Mouse (Mus musculus) lung, postnatal 0 days (tissue): Measurements from ENCODE around the gene Spint2. TPM values are rescaled to one million over a fixed set of nuclear protein-coding genes. Genes with fewer than 3 reads are reported as not detected.

Experiments
- ATAC-seq: fragments of 200-750 bp; cut with Nextera tagmentation; 2 replicates; pipeline ENCODE4 v1.8.0; 2017; ENCODE audit warnings: moderate library complexity
- DNase-seq: peaks from one replicate; pipeline ENCODE4 v3.0.0-alpha.2; 2016; ENCODE audit warnings: low spot score
- H3K27ac ChIP-seq: fragments of 300-500 bp; sonication (generic); 2 replicates; pipeline ENCODE4 v1.5.1; 2014; ENCODE audit warnings: antibody characterized with exemption, mild to moderate bottlenecking, low read length, mixed read lengths
- H3K27me3 ChIP-seq: fragments of 300-500 bp; sonication (generic); replicated peaks from 2 replicates; pipeline ENCODE4 v1.6.1; 2014; ENCODE audit warnings: low read length, mixed read lengths; ENCODE audit not compliant: insufficient read depth
- H3K36me3 ChIP-seq: fragments of 300-500 bp; sonication (generic); 2 replicates; pipeline ENCODE4 v1.6.1; 2014; ENCODE audit warnings: low read length, mixed read lengths; ENCODE audit not compliant: insufficient read depth
- H3K4me1 ChIP-seq: fragments of 300-500 bp; sonication (generic); 2 replicates; pipeline ENCODE4 v1.6.1; 2014; ENCODE audit warnings: antibody characterized with exemption, low read depth, low read length, mixed read lengths; ENCODE audit not compliant: insufficient read depth
- H3K4me2 ChIP-seq: fragments of 300-500 bp; sonication (generic); replicated peaks from 2 replicates; pipeline ENCODE4 v1.6.1; 2014; ENCODE audit warnings: low read depth, mild to moderate bottlenecking, low read length, moderate library complexity, mixed read lengths
- H3K4me3 ChIP-seq: fragments of 300-500 bp; sonication (generic); 2 replicates; pipeline ENCODE4 v1.5.1; 2014; ENCODE audit warnings: low read depth, low read length
- H3K9ac ChIP-seq: fragments of 300-500 bp; sonication (generic); replicated peaks from 2 replicates; pipeline ENCODE4 v1.6.1; 2014; ENCODE audit warnings: low read depth, mild to moderate bottlenecking
- H3K9me3 ChIP-seq: fragments of 300-500 bp; sonication (generic); 2 replicates; pipeline ENCODE4 v1.6.1; 2016; ENCODE audit warnings: low read length, mixed read lengths
- CTCF ChIP-seq: IDR thresholded peaks from 2 replicates; pipeline ENCODE4 v1.5.1; 2016; ENCODE audit warnings: antibody characterized with exemption, mild to moderate bottlenecking
- EP300 ChIP-seq: IDR thresholded peaks from 2 replicates; pipeline ENCODE4 v1.6.1; 2016; ENCODE audit warnings: antibody characterized with exemption, mild to moderate bottlenecking, control low read depth
- WGBS: fragments of 180-500 bp; shearing (Covaris S2); extraction: QIAGEN DNeasy Blood & Tissue Kit; methylation state at CpG from one replicate; pipeline ENCODE4 v1.1.7; 2014; 5-methylcytosine and 5-hydroxymethylcytosine counted together
- polyA plus RNA-seq: library from polyadenylated mRNA; unstranded; fragments of >200 nt; fragmentation: Nextera tagmentation; extraction: Ambion mirVana; gene quantifications from 2 replicates; pipeline ENCODE4 v1.2.1, GENCODE M21; 2015

The Spint2 gene
- polyA plus RNA-seq, 1 experiment from 2014 or later = 429 TPM

DNA sequence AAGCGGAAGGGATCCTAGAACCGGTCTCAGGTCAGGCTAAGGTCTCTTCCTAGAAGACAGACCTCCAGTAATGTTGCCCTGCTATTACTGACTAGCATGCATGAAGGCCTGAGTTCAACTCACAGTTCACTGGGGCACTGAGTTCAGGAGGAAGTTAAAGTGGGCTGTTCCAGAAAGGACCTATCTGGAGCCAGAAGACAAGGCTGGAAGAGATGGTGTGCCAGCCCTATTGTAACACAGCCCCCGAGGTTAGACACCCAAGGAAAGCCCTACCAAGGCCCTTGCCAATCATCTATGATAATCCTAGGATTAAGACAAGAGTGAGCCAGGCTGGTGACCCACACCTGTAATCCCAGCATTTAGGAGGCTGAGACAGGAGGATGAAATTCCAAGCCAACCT is 50.2 kb downstream of the Spint2 start:
- H3K4me2 ChIP-seq = peak overlapping the region; percentile 95
- H3K36me3 ChIP-seq = no peaks in the 10 kb centered on the region
- H3K4me3 ChIP-seq = peak overlapping the region; percentile 61
- ATAC-seq = no peak
- DNase-seq = no peak
- no peaks in the 10 kb centered on the region for H3K4me1 ChIP-seq
- WGBS = 56% methylated on average over 3 of the region's 3 CpGs
- H3K27ac ChIP-seq = peak overlapping the region; percentile 79; the same call in 1 of the 2 replicates
- H3K27me3 ChIP-seq = no peaks in the 10 kb centered on the region
- H3K9me3 ChIP-seq = no peaks in the 10 kb centered on the region
- no peak for TF ChIP-seq CTCF
- no peak for TF ChIP-seq EP300
- H3K9ac ChIP-seq = no peak overlapping the region; the same call in 1 of the 2 replicates

DNA sequence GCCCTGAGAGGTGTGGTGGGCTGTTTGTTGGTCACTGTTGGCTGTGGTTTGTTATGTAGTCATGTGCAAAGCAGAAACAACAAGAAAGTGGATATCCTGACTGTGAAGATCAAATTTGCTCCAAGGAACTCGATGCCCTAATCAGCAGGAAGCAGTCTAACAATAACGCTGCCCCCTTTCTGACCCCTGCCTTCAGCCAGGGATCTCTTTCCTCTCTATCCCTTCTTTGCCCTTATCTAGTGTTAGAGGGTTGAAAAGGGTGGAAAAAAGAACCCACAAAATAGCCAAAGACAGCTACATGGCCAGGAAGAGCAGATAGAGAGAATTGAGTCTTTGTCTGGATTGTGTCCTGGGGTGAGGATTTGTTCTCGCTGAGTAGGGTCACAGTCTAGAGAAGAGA is 51.2 kb downstream of the Spint2 start:
- WGBS = 42% methylated on average over 3 of the region's 3 CpGs
- H3K4me3 ChIP-seq = no peak overlapping the region
- DNase-seq = no peak
- peak overlapping the region; percentile 12; the same call in 1 of the 2 replicates for H3K4me2 ChIP-seq
- H3K36me3 ChIP-seq = no peaks in the 10 kb centered on the region
- H3K9me3 ChIP-seq = no peaks in the 10 kb centered on the region
- TF ChIP-seq EP300 = peak; percentile 50; the same call in 1 of the 2 replicates
- no peak for TF ChIP-seq CTCF
- no peak overlapping the region for H3K27ac ChIP-seq
- no peaks in the 10 kb centered on the region for H3K27me3 ChIP-seq
- H3K9ac ChIP-seq = no peak overlapping the region
- no peak for ATAC-seq
- no peaks in the 10 kb centered on the region for H3K4me1 ChIP-seq

DNA sequence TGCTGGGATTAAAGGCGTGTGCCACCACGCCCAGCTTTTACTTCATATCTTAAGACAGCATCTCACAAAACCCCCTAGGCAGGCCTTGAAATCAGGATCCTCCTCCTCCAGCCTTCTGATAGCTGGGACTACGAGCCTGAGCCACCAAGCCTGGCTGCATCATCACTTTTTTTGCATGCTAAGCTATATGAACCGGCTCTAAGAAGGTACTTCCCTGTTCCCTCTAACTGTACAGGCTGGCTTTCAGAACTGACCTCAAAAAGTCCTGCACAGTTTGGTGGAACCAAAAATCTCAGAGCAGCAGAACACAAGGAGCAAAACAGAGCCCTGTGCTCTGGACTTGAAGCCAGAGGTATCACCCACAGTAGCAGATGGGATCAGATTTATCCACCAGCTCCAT is 53.5 kb downstream of the Spint2 start:
- ATAC-seq (no peak), DNase-seq (no peak)
- Histone ChIP-seq H3K4me3 (no peak overlapping the region), H3K9ac (no peak overlapping the region), H3K27ac (no peak overlapping the region), H3K27me3 (no peaks in the 10 kb centered on the region), H3K4me2 (no peak overlapping the region), H3K4me1 (no peaks in the 10 kb centered on the region), H3K9me3 (no peaks in the 10 kb centered on the region), H3K36me3 (peaks cover 3% of the 10 kb centered on the region; the same call in 1 of the 2 replicates)
- 70% methylated on average over 4 of the region's 4 CpGs for WGBS
- TF ChIP-seq CTCF (no peak), EP300 (no peak)

DNA sequence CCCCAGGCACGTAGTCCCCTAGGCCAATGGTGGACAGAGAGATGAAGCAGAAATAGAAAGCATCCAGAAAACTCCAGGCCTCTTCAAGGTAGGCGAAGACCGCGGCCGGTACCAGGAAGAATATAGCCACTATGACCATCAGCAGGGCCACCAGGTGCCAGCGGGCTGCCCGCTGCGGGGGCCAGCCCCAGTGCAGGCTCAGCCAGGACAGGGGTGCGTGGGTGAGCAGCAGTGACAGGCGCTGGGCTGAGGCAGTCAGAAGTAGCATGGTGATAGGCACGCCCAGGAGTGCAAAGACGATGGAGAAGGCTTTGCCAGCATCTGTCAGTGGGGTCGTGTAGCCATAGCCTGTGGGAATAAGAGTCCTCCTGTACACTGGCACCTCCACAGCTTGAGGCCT is 56.2 kb downstream of the Spint2 start:
- Histone ChIP-seq H3K9me3 (no peaks in the 10 kb centered on the region), H3K4me3 (no peak overlapping the region), H3K36me3 (peaks cover 5% of the 10 kb centered on the region; the same call in 1 of the 2 replicates), H3K9ac (no peak overlapping the region), H3K27ac (no peak overlapping the region), H3K4me2 (no peak overlapping the region), H3K27me3 (no peaks in the 10 kb centered on the region), H3K4me1 (no peaks in the 10 kb centered on the region)
- WGBS = 66% methylated on average over 13 of the region's 13 CpGs
- TF ChIP-seq EP300 (no peak), CTCF (no peak)
- ATAC-seq (no peak; the same call in 1 of the 2 replicates), DNase-seq (no peak)

DNA sequence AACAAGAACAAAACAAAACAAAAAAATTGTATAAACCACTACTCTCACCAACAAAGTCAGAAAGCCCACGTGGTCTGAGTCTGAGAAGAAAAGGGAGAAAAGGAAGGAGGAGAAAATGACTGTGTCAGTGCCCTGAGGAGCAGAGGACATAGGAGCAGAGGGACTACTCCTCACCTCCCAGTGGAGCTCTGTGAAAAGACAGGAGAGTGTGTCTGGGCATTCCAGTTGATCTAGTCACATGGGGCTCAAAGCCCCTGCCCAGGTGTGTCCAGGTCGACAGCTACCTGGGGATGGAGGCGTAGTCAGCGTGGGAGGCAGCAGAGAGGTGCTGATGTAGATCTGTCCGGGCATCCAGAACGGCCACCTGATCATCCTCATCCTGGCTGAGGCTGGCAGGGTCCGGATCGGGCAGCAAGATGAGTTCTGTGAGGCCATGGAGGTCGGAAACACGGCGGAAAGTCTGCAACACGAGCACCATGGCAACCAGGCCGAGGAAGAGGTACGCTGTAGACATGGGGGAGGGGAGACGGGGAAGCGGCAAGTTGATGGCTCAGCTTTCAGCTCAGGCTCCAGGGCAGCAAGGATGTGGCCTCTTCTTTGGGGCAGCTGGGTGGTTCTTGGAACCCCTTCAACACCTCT is 56.8 kb downstream of the Spint2 start:
- no peak for TF ChIP-seq CTCF
- TF ChIP-seq EP300 = no peak
- no peak overlapping the region for H3K4me2 ChIP-seq

DNA sequence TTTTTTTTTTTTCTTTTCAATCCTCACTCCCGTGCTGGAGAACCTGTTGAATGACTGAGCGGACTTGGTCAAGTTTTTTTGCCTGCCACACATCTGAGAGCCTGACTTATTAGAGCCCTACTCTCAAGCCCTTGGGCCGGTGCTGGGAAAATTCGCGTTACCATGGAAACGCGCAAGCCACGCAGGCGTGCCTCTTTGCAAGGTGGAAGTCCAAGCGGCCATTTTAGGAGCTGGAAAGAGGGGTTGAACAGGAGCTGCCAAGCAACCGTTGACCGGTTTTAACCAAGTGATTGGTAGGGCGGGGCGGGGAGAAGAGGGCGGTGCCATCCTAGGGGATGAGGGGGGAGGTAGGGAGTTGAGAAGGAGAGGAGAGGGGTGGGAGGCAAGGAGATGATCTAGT is 66.9 kb downstream of the Spint2 start:
- no peak overlapping the region for H3K4me2 ChIP-seq
- H3K27ac ChIP-seq = no peak overlapping the region
- 0 out of 2 replicates have a peak, but pooled peaks cover 6% of the 10 kb centered on the region for H3K9me3 ChIP-seq
- no peak for ATAC-seq
- H3K27me3 ChIP-seq = no peaks in the 10 kb centered on the region
- no peak overlapping the region for H3K4me3 ChIP-seq
- no peak for TF ChIP-seq EP300
- no peak for TF ChIP-seq CTCF
- DNase-seq = no peak
- H3K4me1 ChIP-seq = no peaks in the 10 kb centered on the region
- 45% methylated on average over 15 of the region's 15 CpGs for WGBS
- H3K36me3 ChIP-seq = no peaks in the 10 kb centered on the region
- H3K9ac ChIP-seq = no peak overlapping the region

More for the DNA sequence above, 56.8 kb downstream of the Spint2 start:
- DNase-seq (no peak), ATAC-seq (no peak)
- H3K4me3 ChIP-seq = no peak overlapping the region
- no peak overlapping the region for H3K27ac ChIP-seq
- no peaks in the 10 kb centered on the region for H3K4me1 ChIP-seq
- 0 out of 2 replicates have a peak, but pooled peaks cover 6% of the 10 kb centered on the region for H3K9me3 ChIP-seq
- no peaks in the 10 kb centered on the region for H3K27me3 ChIP-seq
- H3K9ac ChIP-seq = no peak overlapping the region
- 21% methylated on average over 16 of the region's 16 CpGs for WGBS
- H3K36me3 ChIP-seq = peaks cover 5% of the 10 kb centered on the region; the same call in 1 of the 2 replicates
